Mouse (Mus musculus) brown adipose tissue, adult 24 weeks (tissue): ENCODE measurements at regions not wholly inside any gene's neighbourhood (a gene's known extent, or its start where the extent isn't known, plus 50 kb on each side); places are given as distances from the start of the nearest gene placed in this dataset.
A peak's percentile ranks its signal among the peaks of the same experiment; 100 is the strongest.

Experiments
- H3K27ac ChIP-seq: fragments of 200-500 bp; replicated peaks from 2 replicates; pipeline ENCODE4 v1.5.1; 2012; ENCODE audit warnings: low read depth, mild to moderate bottlenecking, low read length
- H3K4me1 ChIP-seq: fragments of 200-500 bp; 2 replicates; pipeline ENCODE4 v1.6.1; 2012; ENCODE audit warnings: low read length, mixed read lengths; ENCODE audit not compliant: control insufficient read depth, insufficient read depth, insufficient read length
- H3K4me3 ChIP-seq: fragments of 200-500 bp; 2 replicates; pipeline ENCODE4 v1.5.1; 2012; ENCODE audit warnings: low read depth, mild to moderate bottlenecking, low read length, moderate library complexity; ENCODE audit not compliant: insufficient read depth

DNA sequence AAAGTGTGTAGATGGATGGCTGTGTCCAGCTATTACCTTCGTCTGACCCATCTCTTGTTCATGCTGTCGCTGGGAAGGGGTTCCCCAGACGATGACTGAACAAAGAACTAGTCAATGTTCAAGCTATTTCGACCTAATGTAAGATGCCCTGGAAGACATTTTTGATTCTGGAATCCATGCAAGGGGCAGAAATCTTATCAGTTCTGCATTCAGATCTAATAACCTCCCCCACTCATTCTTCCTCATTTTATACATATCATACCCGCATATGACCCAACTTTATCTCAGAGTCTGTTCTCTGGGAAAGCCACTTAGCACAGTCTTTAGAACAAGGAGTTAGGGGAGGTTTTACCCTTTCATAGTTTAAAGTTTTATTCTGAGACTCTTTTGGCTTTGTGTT, 52.2 kb upstream of the 2310009B15Rik start:
- H3K4me1 ChIP-seq = no peaks in the 10 kb centered on the region
- no peak overlapping the region for H3K4me3 ChIP-seq
- H3K27ac ChIP-seq = no peak overlapping the region

GRCm38 (mm10) chr1:138909654-138910053, 53.0 kb upstream of the 2310009B15Rik start:
- Histone ChIP-seq H3K27ac (no peak overlapping the region), H3K4me1 (no peaks in the 10 kb centered on the region), H3K4me3 (no peak overlapping the region)

DNA sequence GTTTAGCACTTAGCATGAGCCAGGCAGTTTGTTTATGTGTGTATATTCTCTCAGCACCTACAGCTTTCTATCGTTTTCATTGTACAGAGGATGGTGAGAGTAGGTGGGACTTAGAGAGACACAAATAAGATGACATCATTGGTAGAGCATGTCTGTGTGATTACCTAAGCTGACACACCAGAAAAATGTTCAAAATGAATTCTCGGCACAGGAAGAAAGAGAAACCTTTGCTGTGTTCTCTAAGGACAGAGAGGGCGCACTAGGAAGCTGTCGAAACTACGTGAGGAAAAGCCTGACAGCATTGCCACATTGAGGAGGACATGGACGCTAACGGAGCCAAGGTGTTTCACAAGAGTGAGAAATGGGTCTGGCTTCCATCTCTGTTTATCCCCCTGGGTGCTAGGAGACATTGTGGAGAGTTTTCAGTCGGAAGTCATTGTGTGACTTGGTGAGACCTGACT, 51.0 kb upstream of the Dennd1b start:
- no peak overlapping the region for H3K27ac ChIP-seq
- no peak overlapping the region for H3K4me3 ChIP-seq
- no peaks in the 10 kb centered on the region for H3K4me1 ChIP-seq

- H3K27ac ChIP-seq = 0 out of 2 replicates have a peak overlapping the region, but pooled peaks have one; percentile 20
- H3K4me3 ChIP-seq = peak overlapping the region; percentile 38
- no peaks in the 10 kb centered on the region for H3K4me1 ChIP-seq
These were observed 50.3 kb upstream of the Dennd1b start for GRCm38 (mm10) chr1:138912928-138913327.

DNA sequence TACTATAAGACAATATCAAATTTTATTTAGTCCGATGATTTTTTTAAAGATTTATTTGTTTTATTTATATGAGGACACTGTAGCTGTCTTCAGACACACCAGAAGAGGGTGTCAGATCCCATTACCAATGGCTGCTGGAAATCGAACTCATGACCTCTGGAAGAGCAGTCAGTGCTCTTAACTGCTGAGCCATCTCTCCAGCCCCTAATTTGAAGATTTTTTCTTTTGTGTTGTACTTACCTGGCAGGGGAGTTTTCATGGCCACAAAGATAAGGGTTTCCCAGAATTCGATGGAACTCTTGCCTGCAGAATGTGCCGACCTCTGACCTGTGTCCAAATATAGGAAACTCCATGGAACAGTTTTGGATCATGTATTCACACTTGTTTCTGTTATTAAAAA, 49.8 kb upstream of the Dennd1b start:
- Histone ChIP-seq H3K4me1 (no peaks in the 10 kb centered on the region), H3K27ac (no peak overlapping the region), H3K4me3 (no peak overlapping the region)
